Mouse (Mus musculus): Measurements from ENCODE around the gene AI593442.

Gene AI593442

DNA sequence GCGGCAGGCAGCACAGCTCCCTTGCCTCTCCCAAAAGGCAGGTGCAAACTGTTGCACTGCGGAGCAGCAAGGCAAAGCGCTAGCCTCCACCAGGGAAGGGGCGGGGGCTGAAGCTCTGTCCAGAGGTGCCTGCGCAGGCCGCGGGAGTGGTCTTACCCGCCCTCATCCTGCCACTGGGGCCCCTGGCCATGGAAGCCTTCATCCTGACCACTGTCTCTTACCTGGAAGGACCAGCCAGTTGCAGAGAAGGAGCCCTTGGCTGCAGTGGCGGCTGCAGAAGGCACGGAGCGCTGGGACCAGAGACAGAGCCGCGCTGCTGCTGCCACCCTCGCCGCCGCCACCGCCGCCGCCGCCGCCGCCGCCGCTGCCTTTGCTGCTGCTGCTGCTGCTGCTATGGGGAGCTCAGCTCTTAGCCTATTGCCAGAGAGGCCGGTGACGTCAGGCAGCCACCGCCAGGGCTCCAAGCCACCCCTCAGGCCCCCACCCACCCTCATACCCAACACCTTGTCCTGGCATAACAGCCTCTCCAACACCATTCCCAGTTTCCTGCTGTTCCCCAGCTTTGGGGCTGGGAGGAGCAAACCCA lies at the start of gene AI593442:
Gene AI593442, minus strand, starts transcription at position 419 of the 586 bp plus-strand sequence.
- DNase-seq (ENCODE audit: extremely low spot score) = peak; percentile 67

DNA sequence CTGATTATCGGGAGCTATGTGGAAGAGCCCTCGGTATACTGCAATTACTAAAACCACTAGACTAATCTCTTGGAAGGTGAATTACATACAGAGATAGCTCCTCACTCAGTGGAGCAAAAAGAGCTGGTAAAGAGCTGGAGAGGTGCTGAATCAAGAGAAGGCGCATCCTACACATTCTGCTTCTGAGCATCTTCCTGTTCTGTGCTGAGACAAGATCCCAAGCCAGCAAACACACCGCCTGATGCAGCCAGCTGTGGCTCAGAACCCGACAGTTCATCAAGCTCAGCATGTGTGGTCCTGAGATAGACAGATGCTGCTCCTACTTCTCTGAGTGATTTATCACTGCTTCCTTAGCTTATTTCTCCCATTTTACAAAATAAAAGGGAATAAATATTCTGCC lies 49.2 kb upstream of the AI593442 start:
- no peak for DNase-seq (ENCODE audit: extremely low spot score)

DNA sequence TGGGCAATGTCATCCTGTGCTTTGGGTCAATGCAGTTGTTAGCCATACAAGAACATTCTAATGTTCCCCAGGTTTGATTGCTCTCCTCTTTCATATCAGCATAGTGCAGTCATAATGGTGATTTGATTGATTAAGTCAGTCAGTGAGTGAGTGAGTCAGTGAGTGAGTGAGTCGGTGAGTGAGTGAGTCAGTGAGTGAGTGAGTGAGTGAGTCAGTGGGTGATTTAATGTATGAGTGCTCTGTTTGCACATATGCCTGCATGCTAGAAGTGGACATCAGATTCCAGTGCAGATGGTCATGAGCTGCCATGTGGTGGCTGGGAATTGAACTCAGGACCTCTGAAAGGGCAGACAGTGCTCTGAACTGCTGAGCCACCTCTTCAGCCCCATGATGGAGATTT lies 43.0 kb upstream of the AI593442 start:
- DNase-seq (ENCODE audit: extremely low spot score) = no peak

DNA sequence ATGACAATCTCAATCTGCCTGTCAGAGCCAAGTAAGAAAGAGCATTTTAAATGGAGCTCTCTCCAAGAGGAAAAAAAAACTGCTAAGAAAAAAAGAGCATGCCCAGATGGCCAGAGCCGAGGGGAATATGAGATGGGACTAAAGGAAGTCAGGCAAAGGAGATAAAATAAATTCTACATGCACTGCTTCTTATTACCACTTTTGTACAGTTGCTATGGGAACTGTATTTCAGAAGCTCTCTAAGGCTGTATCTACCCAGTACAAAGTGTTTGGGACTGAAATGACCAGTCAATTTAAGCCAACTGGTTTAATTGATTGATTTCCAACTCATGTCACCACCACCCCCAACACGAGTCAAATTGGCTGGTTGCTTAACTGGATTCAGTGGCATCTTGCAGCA lies 40.0 kb upstream of the AI593442 start:
- DNase-seq (ENCODE audit: extremely low spot score) = no peak

DNA sequence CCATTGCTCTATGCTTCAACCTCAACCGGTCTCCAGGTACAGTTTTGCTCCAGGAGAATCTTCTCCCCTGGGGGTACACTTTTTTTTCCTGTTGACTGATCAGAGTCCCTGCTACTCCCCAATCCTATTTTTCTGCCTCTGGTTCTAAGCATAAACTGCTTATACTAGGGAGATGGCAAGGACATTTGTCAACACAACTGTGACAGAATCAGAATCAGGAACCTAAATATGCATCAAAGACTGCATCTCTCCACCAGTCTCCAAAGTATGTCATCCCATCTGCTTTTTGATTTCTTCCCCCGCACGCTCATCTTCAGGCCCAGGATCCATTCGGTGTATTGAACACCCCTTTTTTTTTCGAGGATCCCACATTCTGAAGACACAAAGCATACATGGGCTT lies 456 bp upstream of the AI593442 start:
- DNase-seq (ENCODE audit: extremely low spot score) = no peak

DNA sequence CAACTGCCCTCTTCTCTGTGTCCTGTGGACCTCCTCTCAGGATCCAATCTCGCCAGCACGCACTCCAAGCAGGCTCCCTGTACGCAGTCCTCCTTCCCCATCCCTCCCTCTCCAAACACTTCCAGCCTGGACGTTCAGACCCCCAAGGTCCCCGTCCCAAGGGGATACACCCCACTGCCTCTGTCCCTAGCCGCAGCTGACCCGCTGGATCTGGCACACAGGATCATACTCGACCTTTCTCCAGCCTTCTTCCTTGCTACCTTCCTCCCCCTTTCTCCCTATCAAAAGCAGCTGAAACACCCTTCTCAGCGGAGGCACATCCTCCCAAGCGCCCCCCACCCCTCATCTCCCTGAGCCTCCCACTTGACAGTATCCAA lies 753 bp downstream of the AI593442 start:
- no peak for DNase-seq (ENCODE audit: extremely low spot score)

DNA sequence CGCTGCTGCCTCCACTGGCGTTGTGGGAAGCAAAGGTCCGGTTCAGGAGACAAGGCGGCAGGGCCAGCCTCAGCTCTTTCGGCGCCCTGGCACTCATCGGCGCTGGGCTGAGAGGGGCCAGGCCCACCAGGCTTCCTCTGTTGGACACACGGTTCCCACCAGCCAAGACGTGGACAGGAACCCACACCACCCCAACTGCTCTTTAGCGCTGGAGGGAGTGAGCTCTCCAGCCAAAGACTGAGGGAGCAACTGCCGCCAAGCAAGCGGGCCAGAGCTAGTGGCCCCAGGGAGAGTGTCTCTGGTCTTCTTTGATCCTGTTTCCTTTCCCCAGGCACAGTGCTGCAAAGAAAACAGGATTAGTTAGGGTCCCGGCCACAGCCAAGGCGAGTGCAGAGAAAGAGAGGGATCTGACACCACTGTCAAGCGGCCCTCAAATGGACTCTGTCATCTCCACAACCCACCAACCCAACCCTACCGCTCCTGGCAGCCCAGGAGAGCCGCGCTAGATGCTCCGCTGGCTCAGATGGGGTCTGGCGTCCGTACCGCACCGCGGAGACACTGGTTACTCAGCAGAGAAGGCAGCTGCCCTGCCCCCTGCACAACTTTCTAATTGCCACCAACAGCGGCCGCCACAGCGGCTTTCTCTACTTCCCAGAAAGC lies 1.3 kb downstream of the AI593442 start:
- peak; percentile 27 for DNase-seq (ENCODE audit: extremely low spot score)

DNA sequence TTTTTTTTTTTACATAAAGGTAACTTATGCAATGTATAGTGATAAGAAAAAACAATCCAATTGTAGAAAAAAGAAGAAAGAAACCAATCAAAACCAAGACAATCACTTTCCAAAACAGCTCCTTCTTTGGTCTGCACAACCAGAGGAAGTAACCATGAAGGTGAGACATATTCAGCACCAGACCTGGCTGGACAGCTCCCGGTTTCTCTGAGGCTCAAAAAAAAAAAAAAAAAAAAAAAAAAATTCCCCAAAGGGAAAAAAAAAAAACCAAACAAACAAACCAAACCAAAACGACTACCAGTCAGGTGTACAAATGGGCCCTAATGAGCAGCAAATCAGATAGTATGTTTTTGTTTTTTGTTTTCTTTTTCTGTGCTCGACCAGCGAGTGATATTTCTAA lies 3.0 kb downstream of the AI593442 start:
- DNase-seq (ENCODE audit: extremely low spot score) = no peak

DNA sequence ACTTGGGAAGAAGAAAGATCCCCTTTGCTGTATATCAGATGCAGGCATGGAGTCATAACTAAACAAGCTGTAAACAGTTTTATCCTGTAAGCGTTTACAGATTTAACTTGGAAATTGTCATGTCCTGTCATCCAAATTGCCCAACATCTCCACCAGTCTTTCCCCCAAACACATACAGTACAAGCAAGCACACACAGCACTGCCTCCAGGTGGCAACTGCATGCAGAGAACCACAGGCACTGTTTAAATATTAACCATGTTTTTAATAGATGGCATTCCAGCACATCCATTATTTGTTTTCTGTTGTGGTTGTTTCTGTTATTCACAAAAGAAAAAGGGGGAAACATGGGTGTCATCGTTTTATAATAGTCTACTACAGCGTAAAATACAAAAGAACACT lies 3.6 kb downstream of the AI593442 start:
- DNase-seq (ENCODE audit: extremely low spot score) = no peak

DNA sequence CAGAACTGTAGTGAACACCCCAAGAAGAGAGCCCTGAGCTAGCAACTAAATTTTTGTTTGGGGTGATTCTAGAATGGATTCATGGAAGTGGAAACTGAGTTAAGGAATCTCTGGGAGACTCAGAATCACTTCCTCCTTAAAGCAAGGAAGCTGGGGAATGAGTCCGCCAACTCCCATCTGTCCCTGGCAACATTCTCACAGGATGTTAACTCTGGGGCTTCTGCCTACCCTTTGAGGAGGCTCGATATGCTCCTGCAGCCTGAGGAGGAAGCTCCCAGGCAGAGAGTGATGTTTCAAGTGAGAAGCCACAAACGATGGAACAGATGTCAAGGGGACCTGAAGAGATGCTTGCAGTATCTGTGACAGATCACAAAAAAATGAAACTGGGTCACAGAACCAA lies 18.2 kb downstream of the AI593442 start:
- DNase-seq (ENCODE audit: extremely low spot score) = no peak

DNA sequence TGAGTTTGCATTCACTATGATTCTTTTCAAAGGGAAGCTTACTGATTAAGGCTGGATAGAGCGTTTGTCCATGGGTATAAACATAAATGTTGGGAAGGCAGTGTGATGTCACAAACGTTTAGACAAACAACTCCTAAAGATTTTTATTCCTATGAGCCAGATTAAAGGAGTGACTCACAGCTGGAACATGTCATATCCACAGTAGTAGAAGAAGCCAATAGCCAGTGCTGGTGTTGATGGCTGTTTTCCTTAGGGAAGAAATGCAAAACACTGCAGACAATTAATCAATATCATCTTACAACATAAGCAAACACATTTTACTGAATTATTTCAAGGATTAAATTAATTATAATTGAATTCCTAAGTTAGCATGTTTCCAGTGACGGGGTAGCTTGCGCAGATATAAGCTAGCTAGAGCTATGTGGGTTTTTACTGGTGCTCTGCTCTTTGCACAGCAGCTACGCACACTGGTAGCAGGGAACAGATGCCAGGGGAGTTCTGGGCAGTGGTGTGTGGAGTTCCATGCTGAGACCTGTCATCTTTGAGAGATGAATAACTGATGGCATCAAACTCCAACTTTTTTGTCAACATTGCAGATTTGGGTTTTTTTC lies 29.1 kb downstream of the AI593442 start:
- no peak for DNase-seq (ENCODE audit: extremely low spot score)

DNA sequence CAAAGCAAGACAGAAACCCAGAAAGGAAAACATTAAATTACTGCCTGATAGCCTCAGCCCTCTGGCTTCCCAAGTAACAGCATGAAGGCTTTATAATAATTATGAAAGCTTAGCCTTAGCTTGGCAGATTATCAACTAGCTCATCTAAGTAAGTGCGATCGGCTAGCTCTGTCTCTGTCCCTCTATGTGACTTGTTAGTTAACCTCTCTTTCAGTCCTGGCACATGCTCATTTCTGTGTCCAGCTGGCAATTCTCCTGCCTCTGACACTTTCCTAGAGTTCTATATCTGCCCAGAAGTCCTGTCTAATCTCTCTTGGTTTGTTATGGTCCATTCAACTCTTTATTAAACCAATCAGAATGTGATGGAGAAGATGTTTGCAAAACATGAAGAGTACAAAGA lies 34.3 kb downstream of the AI593442 start:
- DNase-seq (ENCODE audit: extremely low spot score) = no peak

DNA sequence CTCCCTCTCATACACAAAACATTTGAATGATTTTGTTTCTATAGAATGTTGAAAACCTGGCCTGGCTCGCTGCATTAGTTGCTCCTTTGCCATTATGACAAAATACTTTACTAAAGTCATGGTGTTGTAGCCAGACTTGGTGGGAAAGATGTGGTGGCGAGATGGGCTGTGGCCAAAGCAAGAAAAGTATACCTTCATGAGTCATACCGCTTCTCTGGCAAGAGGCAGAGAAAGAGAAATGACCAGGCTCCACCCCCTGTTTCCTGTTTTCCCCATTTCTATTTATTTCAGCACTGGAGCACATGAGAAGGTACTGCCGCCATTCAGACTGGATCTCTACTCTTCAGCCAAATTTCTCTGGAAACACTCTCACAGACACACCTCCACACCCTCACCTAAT lies 35.0 kb downstream of the AI593442 start:
- DNase-seq (ENCODE audit: extremely low spot score) = no peak

DNA sequence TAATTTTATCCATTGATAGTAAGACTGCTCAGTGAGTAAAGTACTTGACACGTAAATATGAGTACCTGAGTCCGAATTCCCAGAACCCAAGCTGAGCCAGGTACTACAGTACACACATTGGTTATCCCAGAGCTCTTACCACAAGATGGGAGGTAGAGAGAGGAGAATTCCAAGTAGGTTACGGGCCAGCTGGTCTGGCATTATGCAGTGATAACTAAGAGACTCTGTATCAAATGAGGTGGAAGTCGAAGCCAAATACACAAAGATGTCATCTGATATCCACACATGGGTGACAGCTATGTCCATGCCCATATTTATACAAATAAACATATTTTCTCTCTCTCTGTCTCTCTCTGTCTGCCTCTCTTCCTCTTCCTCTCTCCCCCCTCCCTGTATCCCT lies 35.4 kb downstream of the AI593442 start:
- DNase-seq (ENCODE audit: extremely low spot score) = no peak

DNA sequence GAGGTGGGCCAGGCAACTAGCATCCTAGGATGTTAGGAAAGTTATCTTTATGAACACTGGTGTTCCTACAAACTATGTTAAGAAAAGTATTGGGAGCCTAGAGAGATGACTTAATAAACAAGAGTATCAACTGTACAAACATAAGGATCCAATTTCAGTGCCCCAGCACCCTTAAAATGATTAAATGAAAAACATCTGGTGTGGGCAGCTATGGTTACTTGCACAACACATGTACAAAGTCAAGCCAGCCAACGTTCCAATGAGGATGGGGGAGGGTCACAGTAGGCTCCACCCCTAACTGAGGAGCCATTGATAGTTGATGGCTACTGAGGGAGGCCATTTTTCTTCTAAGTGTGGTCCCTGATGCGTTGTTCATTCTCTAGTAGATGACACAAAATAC lies 43.6 kb downstream of the AI593442 start:
- no peak for DNase-seq (ENCODE audit: extremely low spot score)

DNA sequence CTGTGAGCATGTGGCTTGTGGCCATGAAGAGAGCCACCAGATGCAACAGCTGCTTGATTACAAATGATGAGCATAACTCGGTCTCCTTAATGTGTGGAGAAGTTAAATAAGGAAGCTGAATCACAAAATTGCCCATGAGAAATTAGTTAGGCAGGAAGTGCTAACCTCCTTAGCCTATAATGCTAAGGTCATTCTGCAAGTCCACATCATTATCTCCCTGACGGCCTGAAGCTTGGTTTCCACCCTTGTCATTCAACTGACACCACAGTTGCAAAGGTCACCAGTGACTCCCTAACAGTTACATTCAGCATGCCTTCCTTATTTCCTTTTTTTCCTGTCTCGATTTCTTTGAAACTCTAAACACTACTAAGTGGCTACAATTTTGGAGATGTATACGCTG lies 55.7 kb downstream of the AI593442 start:
- no peak for DNase-seq (ENCODE audit: extremely low spot score)

All from embryo, embryonic 9.5 days (tissue).